Mouse (Mus musculus): ENCODE results near the gene Tulp4.
"Not testable (repeated sequence)": the region's sequence is repeated elsewhere in the genome, so short reads cannot be mapped to it uniquely, and the experiment has no call there.

Tulp4 gene

GRCm38 (mm10) chr17:6195390-6195789, 89.2 kb downstream of the Tulp4 start:
- DNase-seq = no peak

- no peak for DNase-seq
These were observed 91.3 kb downstream of the Tulp4 start for GRCm38 (mm10) chr17:6197491-6197890.

- DNase-seq = no peak
These were observed 92.4 kb downstream of the Tulp4 start for GRCm38 (mm10) chr17:6198670-6199069.

GRCm38 (mm10) chr17:6199166-6199565, 92.9 kb downstream of the Tulp4 start:
- no peak for DNase-seq

- no peak for DNase-seq
These were observed 95.4 kb downstream of the Tulp4 start for GRCm38 (mm10) chr17:6201522-6202250.

GRCm38 (mm10) chr17:6202389-6203110, 96.3 kb downstream of the Tulp4 start:
- no peak for DNase-seq

GRCm38 (mm10) chr17:6203126-6203525, 96.9 kb downstream of the Tulp4 start:
- no peak for DNase-seq

- DNase-seq = no peak
These were observed 97.6 kb downstream of the Tulp4 start for GRCm38 (mm10) chr17:6203795-6204194.

- no peak for DNase-seq
These were observed 105.5 kb downstream of the Tulp4 start for GRCm38 (mm10) chr17:6211721-6212120.

GRCm38 (mm10) chr17:6215640-6216039, 109.4 kb downstream of the Tulp4 start:
- DNase-seq = no peak

GRCm38 (mm10) chr17:6216514-6216913, 110.3 kb downstream of the Tulp4 start:
- no peak for DNase-seq

GRCm38 (mm10) chr17:6232633-6233032, 126.4 kb downstream of the Tulp4 start:
- DNase-seq = not testable (repeated sequence)

- DNase-seq = not testable (repeated sequence)
These were observed 145.1 kb downstream of the Tulp4 start for GRCm38 (mm10) chr17:6251298-6251697.

- DNase-seq = not testable (repeated sequence)
These were observed 150.3 kb downstream of the Tulp4 start, which contains the start of gene Tmem181a for GRCm38 (mm10) chr17:6256400-6257069. TSS of gene Tmem181a (plus strand) at chr17:6256860.

GRCm38 (mm10) chr17:6257070-6257456, 150.8 kb downstream of the Tulp4 start:
- DNase-seq = peak; percentile 66

- DNase-seq = peak; percentile 18
These were observed 163.9 kb downstream of the Tulp4 start for GRCm38 (mm10) chr17:6269876-6270831.

- not testable (repeated sequence) for DNase-seq
These were observed 164.6 kb downstream of the Tulp4 start for GRCm38 (mm10) chr17:6270840-6271239.

GRCm38 (mm10) chr17:6271970-6272369, 165.7 kb downstream of the Tulp4 start:
- DNase-seq = not testable (repeated sequence)

- DNase-seq = not testable (repeated sequence)
These were observed 168.5 kb downstream of the Tulp4 start for GRCm38 (mm10) chr17:6274693-6275092.

GRCm38 (mm10) chr17:6279205-6279604, 173.0 kb downstream of the Tulp4 start:
- DNase-seq = not testable (repeated sequence)

- DNase-seq = not testable (repeated sequence)
These were observed 173.5 kb downstream of the Tulp4 start for GRCm38 (mm10) chr17:6279772-6280171.

- not testable (repeated sequence) for DNase-seq
These were observed 174.3 kb downstream of the Tulp4 start for GRCm38 (mm10) chr17:6280513-6280912.

Data from right cerebral cortex, postnatal 4 days (tissue).